Mouse (Mus musculus): ENCODE data around the gene Abcb6. TPM values are rescaled to one million over a fixed set of nuclear protein-coding genes. Genes with fewer than 3 reads are reported as not detected.
A peak's percentile ranks its signal among the peaks of the same experiment; 100 is the strongest.

Gene Abcb6
- polyA plus RNA-seq, 1 experiment from 2014 or later, result 38.1 TPM

DNA sequence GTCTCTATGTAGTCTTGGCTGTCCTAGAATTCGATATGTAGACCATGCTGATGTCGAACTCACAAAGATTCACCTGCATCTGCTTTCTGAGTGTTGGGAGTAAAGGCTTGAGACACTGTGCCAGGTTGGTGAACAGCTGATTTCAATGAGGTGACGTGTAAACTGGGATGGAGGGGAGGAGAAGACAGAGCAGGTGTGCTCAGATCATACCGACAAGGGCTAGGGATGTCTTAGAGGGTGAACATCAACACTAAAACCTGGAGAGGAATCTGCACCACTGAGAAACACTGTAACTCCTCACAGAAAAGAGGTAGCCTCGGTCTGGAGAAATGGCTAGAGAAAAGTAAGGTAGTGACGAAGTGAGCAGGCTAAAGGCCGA is 12.1 kb downstream of the Abcb6 start:
- no peaks in the 10 kb centered on the region for H3K27me3 ChIP-seq (ENCODE audit: insufficient read depth, low read length)
- TF ChIP-seq EP300 (IDR thresholded peaks at IDR 0.05; ENCODE audit: low read depth) (no peak), CTCF (IDR thresholded peaks at IDR 0.05; ENCODE audit: low read depth) (no peak)
- H3K36me3 ChIP-seq (replicated peaks; ENCODE audit: insufficient read depth, low read length), result peaks cover 30% of the 10 kb centered on the region
- no peaks in the 10 kb centered on the region for H3K9me3 ChIP-seq (ENCODE audit: low read length)
- ATAC-seq (peak; percentile 7; the same call in 1 of the 2 replicates), DNase-seq (no peak)
- WGBS (ENCODE audit: insufficient replicate concordance), result 9% methylated on average over 7 of the region's 7 CpGs
- peaks cover 14% of the 10 kb centered on the region for H3K4me1 ChIP-seq (ENCODE audit: insufficient read depth)
- H3K9ac ChIP-seq (replicated peaks), result peak overlapping the region; percentile 73
- peak overlapping the region; percentile 65 for H3K4me2 ChIP-seq (ENCODE audit: low read depth, low read length)
- H3K27ac ChIP-seq (ENCODE audit: low read depth), result peak overlapping the region; percentile 90
- H3K4me3 ChIP-seq (ENCODE audit: low read depth, low read length), result peak overlapping the region; percentile 67

DNA sequence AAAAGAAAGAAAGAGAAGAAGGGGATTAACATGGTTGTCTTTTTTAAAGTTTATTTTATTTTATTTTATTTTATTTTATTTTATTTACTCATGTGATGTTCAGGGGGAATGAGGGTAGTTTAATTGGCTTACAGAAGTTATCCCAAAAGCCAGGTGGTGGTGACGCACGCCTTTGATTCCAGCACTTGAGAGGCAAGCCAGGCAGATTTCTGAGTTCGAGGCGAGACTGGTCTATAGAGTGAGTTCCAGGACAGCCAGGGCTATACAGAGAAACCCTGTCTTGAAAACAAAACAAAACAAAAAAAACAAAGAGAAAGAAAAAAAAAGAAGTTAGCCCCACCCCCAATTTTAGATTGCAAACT is 20.0 kb downstream of the Abcb6 start:
- no peaks in the 10 kb centered on the region for H3K36me3 ChIP-seq (replicated peaks; ENCODE audit: insufficient read depth, low read length)
- H3K9ac ChIP-seq (replicated peaks), result no peak overlapping the region
- DNase-seq, result peak; percentile 17
- no peaks in the 10 kb centered on the region for H3K27me3 ChIP-seq (ENCODE audit: insufficient read depth, low read length)
- H3K4me2 ChIP-seq (ENCODE audit: low read depth, low read length), result peak overlapping the region; percentile 42; the same call in 1 of the 2 replicates
- peaks cover 6% of the 10 kb centered on the region for H3K4me1 ChIP-seq (ENCODE audit: insufficient read depth)
- TF ChIP-seq CTCF (IDR thresholded peaks at IDR 0.05; ENCODE audit: low read depth), result no peak
- no peak for TF ChIP-seq EP300 (IDR thresholded peaks at IDR 0.05; ENCODE audit: low read depth)
- WGBS (ENCODE audit: insufficient replicate concordance), result 42% methylated on average over 4 of the region's 4 CpGs
- no peak overlapping the region for H3K4me3 ChIP-seq (ENCODE audit: low read depth, low read length)
- ATAC-seq, result no peak
- peak overlapping the region; percentile 57; the same call in 1 of the 2 replicates for H3K27ac ChIP-seq (ENCODE audit: low read depth)
- no peaks in the 10 kb centered on the region for H3K9me3 ChIP-seq (ENCODE audit: low read length)

DNA sequence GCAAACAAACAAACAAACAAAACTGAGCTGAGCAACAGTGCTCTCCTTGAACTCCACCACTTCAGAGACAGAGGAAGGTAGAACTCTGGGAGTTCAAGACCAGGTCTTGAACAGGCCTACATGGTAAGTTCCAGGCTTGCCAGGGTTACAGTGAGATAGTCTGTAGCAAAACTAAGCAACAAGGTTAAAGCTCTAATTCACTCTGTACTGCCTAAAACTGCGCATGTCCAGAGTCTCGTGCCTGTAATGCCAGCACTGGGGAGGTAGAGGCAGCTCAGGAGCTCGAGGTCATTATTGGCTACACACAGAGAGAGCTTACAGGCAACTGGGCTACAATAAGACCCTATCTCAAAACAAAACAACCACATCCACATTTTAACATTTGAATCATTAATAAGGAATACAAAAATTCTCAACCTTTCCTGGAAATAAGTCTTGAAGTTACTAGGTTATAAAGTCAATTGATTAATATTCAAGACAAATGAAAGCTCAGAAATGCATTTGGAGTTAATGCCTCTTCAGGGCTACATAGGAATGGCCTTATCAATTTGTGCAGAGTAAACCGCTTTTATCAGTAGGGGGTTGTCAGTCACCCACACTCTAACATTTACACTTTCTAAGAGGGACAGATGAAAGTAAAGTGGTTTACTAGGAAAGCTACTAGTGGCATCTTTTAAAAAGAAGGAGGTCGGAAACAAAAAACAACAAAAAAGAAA is 20.5 kb downstream of the Abcb6 start:
- ATAC-seq, result peak; percentile 78
- H3K4me2 ChIP-seq (ENCODE audit: low read depth, low read length), result peak overlapping the region; percentile 42; the same call in 1 of the 2 replicates
- peak overlapping the region; percentile 59 for H3K27ac ChIP-seq (ENCODE audit: low read depth)

DNA sequence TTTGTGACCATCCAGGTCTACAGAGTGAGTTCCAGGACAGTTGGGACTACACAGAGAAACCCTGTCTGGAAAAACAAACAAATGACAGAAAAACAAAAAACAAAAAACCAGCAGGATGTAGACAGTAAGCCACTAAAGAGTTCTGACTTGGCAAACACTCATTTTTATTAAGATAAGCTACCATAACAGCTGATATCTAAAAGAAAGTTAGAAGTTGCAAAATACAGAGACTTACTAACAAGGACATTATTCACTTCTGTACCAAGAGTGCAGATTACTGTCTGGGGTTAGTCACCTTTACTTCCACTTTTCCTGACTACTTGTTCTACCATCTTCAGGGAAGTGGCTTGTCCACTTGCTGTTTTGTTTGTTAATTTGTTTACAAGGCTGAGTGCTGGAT is 21.2 kb downstream of the Abcb6 start:
- Histone ChIP-seq H3K4me2 (ENCODE audit: low read depth, low read length) (no peak overlapping the region), H3K9ac (replicated peaks) (no peak overlapping the region), H3K4me3 (ENCODE audit: low read depth, low read length) (no peak overlapping the region), H3K27ac (ENCODE audit: low read depth) (no peak overlapping the region), H3K36me3 (replicated peaks; ENCODE audit: insufficient read depth, low read length) (no peaks in the 10 kb centered on the region; the same call in 1 of the 2 replicates), H3K9me3 (ENCODE audit: low read length) (no peaks in the 10 kb centered on the region), H3K4me1 (ENCODE audit: insufficient read depth) (peaks cover 10% of the 10 kb centered on the region), H3K27me3 (ENCODE audit: insufficient read depth, low read length) (no peaks in the 10 kb centered on the region)
- ATAC-seq (no peak), DNase-seq (no peak)
- TF ChIP-seq EP300 (IDR thresholded peaks at IDR 0.05; ENCODE audit: low read depth) (no peak), CTCF (IDR thresholded peaks at IDR 0.05; ENCODE audit: low read depth) (no peak)

More for the DNA sequence above, 20.5 kb downstream of the Abcb6 start:
- Histone ChIP-seq H3K27me3 (ENCODE audit: insufficient read depth, low read length) (no peaks in the 10 kb centered on the region), H3K9me3 (ENCODE audit: low read length) (no peaks in the 10 kb centered on the region), H3K4me3 (ENCODE audit: low read depth, low read length) (no peak overlapping the region), H3K4me1 (ENCODE audit: insufficient read depth) (peaks cover 10% of the 10 kb centered on the region), H3K36me3 (replicated peaks; ENCODE audit: insufficient read depth, low read length) (no peaks in the 10 kb centered on the region), H3K9ac (replicated peaks) (no peak overlapping the region)
- no peak for DNase-seq
- TF ChIP-seq CTCF (IDR thresholded peaks at IDR 0.05; ENCODE audit: low read depth) (no peak), EP300 (IDR thresholded peaks at IDR 0.05; ENCODE audit: low read depth) (peak; percentile 91)
- WGBS (ENCODE audit: insufficient replicate concordance), result 50% methylated on average over 5 of the region's 5 CpGs

DNA sequence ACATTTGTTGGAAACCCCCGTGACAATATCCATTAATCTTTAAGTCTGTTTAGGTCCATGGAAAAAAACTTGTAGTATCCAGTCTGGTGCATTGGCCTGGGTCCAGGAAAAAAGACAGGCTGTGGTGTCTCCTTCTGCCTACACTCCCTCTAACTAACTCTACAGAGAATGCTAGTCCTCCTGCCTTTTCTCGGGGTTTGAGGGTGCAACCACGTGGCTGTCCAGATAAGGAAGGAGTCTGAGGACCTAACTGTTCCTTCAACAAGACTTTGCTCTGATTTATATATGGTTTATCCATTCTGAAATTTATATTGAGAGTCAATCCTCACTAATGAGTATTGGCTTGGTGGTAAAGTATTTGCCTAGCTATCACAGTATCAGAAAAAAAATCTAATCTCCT is 24.4 kb downstream of the Abcb6 start:
- Histone ChIP-seq H3K9me3 (ENCODE audit: low read length) (no peaks in the 10 kb centered on the region), H3K27me3 (ENCODE audit: insufficient read depth, low read length) (no peaks in the 10 kb centered on the region), H3K4me3 (ENCODE audit: low read depth, low read length) (no peak overlapping the region), H3K4me2 (ENCODE audit: low read depth, low read length) (no peak overlapping the region), H3K36me3 (replicated peaks; ENCODE audit: insufficient read depth, low read length) (no peaks in the 10 kb centered on the region; the same call in 1 of the 2 replicates), H3K27ac (ENCODE audit: low read depth) (no peak overlapping the region), H3K4me1 (ENCODE audit: insufficient read depth) (peaks cover 10% of the 10 kb centered on the region), H3K9ac (replicated peaks) (no peak overlapping the region)
- no peak for DNase-seq
- WGBS (ENCODE audit: insufficient replicate concordance), result 39% methylated on average over 3 of the region's 3 CpGs
- TF ChIP-seq EP300 (IDR thresholded peaks at IDR 0.05; ENCODE audit: low read depth), result no peak
- no peak for TF ChIP-seq CTCF (IDR thresholded peaks at IDR 0.05; ENCODE audit: low read depth)
- ATAC-seq, result no peak

DNA sequence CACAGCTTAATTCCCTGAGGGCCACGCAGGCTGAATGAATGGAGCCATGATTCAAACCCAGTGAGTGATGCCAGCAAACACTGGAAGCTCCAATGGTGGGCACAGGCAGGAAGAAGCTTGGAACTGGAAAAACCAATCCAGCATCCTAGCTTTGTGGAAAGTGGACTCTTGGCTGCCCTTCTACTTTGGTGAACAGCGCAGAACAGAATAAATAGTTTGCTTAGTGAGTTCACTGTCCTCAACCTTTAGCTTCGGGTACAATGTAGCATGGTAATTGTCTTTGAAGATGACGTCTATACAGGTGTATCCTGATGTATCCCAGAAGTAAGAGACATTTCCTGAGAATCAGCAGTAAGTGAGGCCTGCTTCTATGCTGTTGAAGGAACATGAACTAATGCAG is 31.5 kb downstream of the Abcb6 start:
- ATAC-seq (peak; percentile 87), DNase-seq (no peak)
- H3K27ac ChIP-seq (ENCODE audit: low read depth), result peak overlapping the region; percentile 84
- H3K36me3 ChIP-seq (replicated peaks; ENCODE audit: insufficient read depth, low read length), result peaks cover 50% of the 10 kb centered on the region
- 72% methylated on average over 4 of the region's 4 CpGs for WGBS (ENCODE audit: insufficient replicate concordance)
- peaks cover 21% of the 10 kb centered on the region for H3K4me1 ChIP-seq (ENCODE audit: insufficient read depth)
- H3K4me3 ChIP-seq (ENCODE audit: low read depth, low read length), result no peak overlapping the region
- H3K27me3 ChIP-seq (ENCODE audit: insufficient read depth, low read length), result no peaks in the 10 kb centered on the region
- 0 out of 2 replicates have a peak, but pooled peaks have one; percentile 47 for TF ChIP-seq EP300 (IDR thresholded peaks at IDR 0.05; ENCODE audit: low read depth)
- TF ChIP-seq CTCF (IDR thresholded peaks at IDR 0.05; ENCODE audit: low read depth), result no peak
- H3K9ac ChIP-seq (replicated peaks), result no peak overlapping the region
- H3K4me2 ChIP-seq (ENCODE audit: low read depth, low read length), result no peak overlapping the region
- H3K9me3 ChIP-seq (ENCODE audit: low read length), result no peaks in the 10 kb centered on the region
